Mouse (Mus musculus) CD4-positive naive resting alpha-beta T cell, adult 76 days (primary cell): Measurements from ENCODE around the gene Cbr1. TPM values are rescaled to one million over a fixed set of nuclear protein-coding genes. Genes with fewer than 3 reads are reported as not detected.

Source experiments
- total RNA-seq: library from RNA; stranded (reverse); gene quantifications from one replicate; pipeline ENCODE4 v1.2.4, GENCODE M21; 2023

Gene Cbr1
- 32.9 TPM for total RNA-seq

DNA sequence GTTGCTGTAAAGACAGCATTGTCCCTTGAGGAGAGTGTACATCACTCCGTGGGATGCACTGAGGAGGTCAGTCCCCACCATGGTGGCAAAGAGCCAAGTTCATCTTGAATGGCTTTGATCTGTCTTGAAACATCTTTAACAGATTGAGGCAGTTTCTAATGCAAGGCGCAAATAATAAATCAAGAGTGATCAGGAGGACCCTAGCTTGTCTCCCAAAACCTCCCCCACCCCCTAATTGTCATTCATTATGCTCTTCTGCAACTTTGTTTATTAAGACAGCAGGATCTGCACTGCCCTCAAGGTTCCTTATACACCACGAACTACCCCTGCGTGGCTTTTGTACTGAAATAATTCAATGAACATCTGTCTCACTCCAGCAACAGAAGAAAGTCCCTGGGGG is at the start of gene Cbr1:
Gene Cbr1, plus strand, starts transcription at position 301 of the 400 bp plus-strand sequence.

DNA sequence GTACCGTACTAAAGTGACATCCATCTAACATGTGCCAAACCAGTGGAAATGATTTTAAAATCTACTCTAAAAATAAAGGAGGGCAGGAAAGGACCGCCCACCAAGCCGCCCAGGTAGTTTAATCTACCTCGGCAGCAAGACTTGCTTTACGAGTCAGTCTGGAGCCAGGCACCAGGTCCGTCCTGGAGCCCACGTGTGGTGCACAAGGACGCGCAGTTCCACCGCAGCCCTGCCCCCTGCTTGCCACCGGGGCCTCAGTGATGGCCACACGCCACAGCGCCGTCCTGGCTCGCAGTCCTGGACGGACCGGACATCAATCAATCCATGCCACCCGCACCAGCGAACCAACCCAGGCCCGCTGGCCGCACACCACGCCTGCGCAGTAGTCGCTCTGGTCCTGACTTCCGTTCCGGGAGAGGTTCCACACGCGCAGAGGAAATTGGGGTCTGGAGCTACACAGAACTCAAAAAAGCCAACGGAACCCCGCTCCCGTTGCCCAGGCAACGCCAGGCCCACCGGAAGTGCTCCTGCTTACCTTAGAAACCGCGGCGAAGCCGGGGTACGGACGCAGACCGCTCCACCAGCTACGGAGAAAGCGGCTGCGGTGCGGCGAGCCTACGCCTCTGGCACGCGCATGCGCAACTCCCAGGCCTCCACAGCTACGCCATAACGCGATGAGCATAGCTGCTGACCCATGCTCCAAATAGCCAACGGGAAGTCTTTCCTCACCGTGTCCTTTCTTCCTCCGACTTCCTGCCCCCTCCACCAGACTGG is 2.0 kb upstream of the Cbr1 start, which contains the start of gene Setd4:
Gene Setd4, minus strand, starts transcription at position 625 of the 774 bp plus-strand sequence.

DNA sequence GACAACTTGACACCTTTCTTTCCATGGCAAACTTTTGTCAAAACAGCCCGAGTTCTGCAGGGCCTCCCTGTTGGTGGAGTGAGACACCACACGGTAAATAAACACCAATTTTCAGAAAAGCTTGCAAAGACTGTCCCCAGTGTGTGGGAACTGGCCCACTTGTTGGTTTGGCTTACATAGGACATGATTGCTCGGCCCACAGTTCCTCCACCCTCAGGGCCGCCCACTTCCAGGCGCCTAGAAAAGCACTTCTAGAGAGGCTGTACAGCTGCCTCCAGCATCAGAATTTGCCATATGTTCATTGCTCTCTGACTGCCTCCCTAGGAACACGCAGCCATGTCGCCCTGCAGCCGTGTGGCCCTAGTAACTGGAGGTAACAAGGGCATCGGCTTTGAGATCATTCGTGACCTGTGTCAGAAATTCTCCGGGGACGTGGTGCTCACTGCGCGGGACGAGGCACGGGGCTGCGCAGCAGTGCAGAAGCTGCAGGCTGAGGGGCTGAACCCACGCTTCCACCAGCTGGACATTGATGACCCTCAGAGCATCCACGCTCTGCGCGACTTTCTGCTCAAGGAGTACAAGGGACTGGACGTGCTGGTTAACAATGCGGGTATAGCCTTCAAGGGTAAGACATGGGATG is 22.2 kb downstream of the Cbr1 start, which contains the start of gene Gm5678:
Gene Gm5678, plus strand, starts transcription at position 337 of the 640 bp plus-strand sequence.

Other genes with a start within 250 kb of the Cbr1 start
- gene Setd4, start 1.8 kb upstream of the Cbr1 start, total RNA-seq, result 18.3 TPM
- not detected for gene Gm5678, start 22.2 kb downstream of the Cbr1 start, total RNA-seq
- gene Cbr3, start 77.4 kb downstream of the Cbr1 start, total RNA-seq, result 0.50 TPM
- 76.3 TPM for gene Dop1b, start 106.1 kb downstream of the Cbr1 start, total RNA-seq
- gene Morc3, start 226.3 kb downstream of the Cbr1 start, total RNA-seq, result 96.0 TPM